Mouse (Mus musculus): ENCODE measurements around the gene Hdac4. TPM values are rescaled to one million over a fixed set of nuclear protein-coding genes. Genes with fewer than 3 reads are reported as not detected.

Gene Hdac4
- polyA plus RNA-seq, 1 experiment = 30.0 TPM

DNA sequence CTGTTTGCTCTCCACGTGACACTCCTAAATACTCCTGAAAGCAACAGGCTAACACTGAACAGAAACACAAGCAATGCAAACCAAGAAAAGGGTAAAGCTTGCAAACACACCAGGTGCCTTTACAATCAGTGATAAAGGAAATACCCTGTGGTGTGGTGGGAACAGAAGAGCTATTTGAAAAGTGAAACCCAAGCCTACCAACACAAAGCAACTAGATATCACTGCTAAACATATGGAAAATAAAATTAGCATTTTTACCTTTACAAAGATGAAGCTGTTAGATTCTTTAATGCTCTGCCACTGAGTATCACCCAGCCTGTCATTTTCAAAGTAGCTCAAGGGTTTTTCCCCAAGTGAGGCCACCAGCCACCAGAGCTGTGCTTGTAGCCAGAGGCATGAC is 191.4 kb downstream of the Hdac4 start:
- TF ChIP-seq CTCF (IDR thresholded peaks at IDR 0.05; ENCODE audit: borderline replicate concordance, insufficient read depth, low read length) (no peak), POLR2A (IDR thresholded peaks at IDR 0.05; ENCODE audit: low read depth, low read length) (no peak)
- H3K4me3 ChIP-seq (ENCODE audit: insufficient read depth, low read length) = no peak overlapping the region

DNA sequence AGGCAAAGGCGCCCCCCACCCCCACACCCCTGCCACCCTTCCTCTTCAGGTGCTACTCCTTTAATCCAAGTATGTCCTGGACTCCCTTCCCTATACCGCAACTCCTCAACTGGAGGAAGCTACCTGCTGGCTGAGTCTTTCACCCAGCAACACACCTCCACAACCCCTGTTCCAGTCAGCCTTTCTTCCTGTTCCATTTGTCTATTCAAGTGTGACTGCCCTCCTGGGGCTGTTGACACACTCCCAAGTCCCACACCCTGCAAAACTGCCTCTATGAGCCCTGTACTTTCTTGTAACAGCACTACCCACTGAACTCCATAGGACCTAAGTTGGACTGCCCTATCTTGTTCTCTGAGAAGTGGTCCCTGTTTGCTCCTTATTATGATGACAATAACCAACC is 195.3 kb downstream of the Hdac4 start:
- Histone ChIP-seq H3K4me3 (ENCODE audit: insufficient read depth, low read length) (no peak overlapping the region), H3K4me1 (ENCODE audit: control insufficient read depth, insufficient read depth, low read length) (no peaks in the 10 kb centered on the region)
- no peak for TF ChIP-seq CTCF (IDR thresholded peaks at IDR 0.05; ENCODE audit: borderline replicate concordance, insufficient read depth, low read length)
- no peak for TF ChIP-seq POLR2A (IDR thresholded peaks at IDR 0.05; ENCODE audit: low read depth, low read length)

More for the DNA sequence above, 191.4 kb downstream of the Hdac4 start:
- Histone ChIP-seq H3K27ac (ENCODE audit: insufficient read depth, low read length) (no peak overlapping the region), H3K4me1 (ENCODE audit: control insufficient read depth, insufficient read depth, low read length) (no peaks in the 10 kb centered on the region)

DNA sequence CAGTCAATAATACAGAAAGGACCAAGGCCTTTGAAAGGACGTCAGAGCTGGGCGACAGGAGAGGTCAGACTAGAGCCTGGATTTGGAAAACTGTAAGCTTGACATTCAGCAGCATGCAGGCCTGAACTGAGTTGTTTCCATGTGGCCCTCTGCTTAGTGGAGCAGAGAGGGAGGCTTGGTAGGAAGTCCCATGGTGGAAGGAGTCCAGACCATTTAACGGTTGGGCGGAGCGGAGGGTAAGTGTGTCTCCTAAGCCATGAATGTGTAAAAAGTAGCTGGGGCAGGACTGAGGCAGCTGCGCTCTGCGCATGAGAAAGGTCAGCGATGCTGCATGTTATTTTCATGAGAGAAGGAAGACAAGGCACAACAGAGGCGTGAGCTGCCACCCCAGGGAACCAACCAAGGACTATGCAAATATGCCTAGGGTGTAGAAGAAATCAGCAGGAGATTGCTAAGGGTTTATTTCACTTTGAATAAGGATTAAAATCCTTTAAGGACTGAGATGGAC is 201.8 kb downstream of the Hdac4 start:
- TF ChIP-seq POLR2A (IDR thresholded peaks at IDR 0.05; ENCODE audit: low read depth, low read length) (no peak), CTCF (IDR thresholded peaks at IDR 0.05; ENCODE audit: borderline replicate concordance, insufficient read depth, low read length) (no peak)
- Histone ChIP-seq H3K4me1 (ENCODE audit: control insufficient read depth, insufficient read depth, low read length) (no peaks in the 10 kb centered on the region), H3K27ac (ENCODE audit: insufficient read depth, low read length) (no peak overlapping the region), H3K4me3 (ENCODE audit: insufficient read depth, low read length) (no peak overlapping the region)

More for the DNA sequence above, 195.3 kb downstream of the Hdac4 start:
- H3K27ac ChIP-seq (ENCODE audit: insufficient read depth, low read length) = no peak overlapping the region

DNA sequence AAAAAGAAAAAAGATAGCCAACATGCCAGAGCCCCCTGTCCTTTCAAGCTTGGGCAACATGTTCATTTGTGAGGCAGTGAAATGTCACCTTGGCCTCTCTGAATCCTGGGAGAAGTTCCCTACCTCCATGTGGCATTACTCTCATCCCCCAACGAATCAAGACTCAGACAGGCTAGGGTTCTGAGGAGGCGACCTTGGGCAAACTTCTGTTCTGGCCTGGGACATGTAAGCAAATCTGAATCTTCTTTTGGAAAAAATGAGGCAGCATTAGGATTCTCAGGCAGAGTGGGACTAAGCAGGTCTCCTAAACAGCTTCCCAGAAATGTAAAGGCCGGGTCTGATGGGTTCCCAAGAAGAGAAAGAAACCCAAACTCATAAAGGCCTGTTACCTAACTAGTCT is 202.8 kb downstream of the Hdac4 start:
- TF ChIP-seq CTCF (IDR thresholded peaks at IDR 0.05; ENCODE audit: borderline replicate concordance, insufficient read depth, low read length) = no peak
- TF ChIP-seq POLR2A (IDR thresholded peaks at IDR 0.05; ENCODE audit: low read depth, low read length) = no peak
- Histone ChIP-seq H3K27ac (ENCODE audit: insufficient read depth, low read length) (no peak overlapping the region), H3K4me3 (ENCODE audit: insufficient read depth, low read length) (no peak overlapping the region), H3K4me1 (ENCODE audit: control insufficient read depth, insufficient read depth, low read length) (no peaks in the 10 kb centered on the region)

DNA sequence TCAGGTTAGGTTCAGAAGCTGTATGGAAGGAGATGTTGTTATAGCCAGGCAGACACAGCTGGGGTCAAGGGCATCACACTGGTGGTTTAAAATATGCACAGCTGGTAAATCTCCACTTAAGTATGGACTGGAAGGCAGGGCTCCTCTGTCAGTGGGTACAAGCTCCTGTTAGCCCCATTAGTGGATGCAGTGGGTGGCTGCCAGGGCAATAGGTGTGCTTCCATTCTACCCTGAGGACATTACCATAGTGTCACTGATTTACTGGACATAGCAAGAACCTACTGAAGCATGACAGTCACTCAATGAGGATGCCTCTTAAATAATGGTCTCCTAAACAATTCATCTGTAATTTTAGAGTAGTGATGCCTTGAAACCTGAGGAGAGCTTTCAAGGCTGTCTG is 203.9 kb downstream of the Hdac4 start:
- TF ChIP-seq CTCF (IDR thresholded peaks at IDR 0.05; ENCODE audit: borderline replicate concordance, insufficient read depth, low read length) = no peak
- no peak for TF ChIP-seq POLR2A (IDR thresholded peaks at IDR 0.05; ENCODE audit: low read depth, low read length)

DNA sequence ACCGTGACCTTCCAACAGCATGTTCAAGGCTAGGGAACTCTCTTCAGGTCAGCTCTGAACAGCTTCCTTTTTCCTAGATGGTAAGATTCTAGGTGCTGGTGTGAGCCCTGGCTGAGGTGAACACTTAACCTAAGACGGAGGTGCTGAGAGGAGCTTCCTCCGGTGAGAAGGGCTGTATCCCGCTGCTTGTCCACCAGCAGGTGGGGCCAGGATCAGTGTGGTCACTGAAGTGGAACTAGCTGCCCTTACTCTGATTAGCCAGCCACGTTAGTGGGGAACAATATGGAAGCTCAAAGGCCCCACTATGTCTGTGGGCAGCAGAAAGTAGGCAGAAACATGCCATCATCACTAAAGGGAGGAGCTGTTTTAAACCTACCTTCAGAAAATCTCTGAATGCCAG is 204.6 kb downstream of the Hdac4 start:
- no peaks in the 10 kb centered on the region for H3K4me1 ChIP-seq (ENCODE audit: control insufficient read depth, insufficient read depth, low read length)
- H3K4me3 ChIP-seq (ENCODE audit: insufficient read depth, low read length) = no peak overlapping the region
- TF ChIP-seq CTCF (IDR thresholded peaks at IDR 0.05; ENCODE audit: borderline replicate concordance, insufficient read depth, low read length) (peak; percentile 17; the same call in 1 of the 2 replicates), POLR2A (IDR thresholded peaks at IDR 0.05; ENCODE audit: low read depth, low read length) (no peak)
- no peak overlapping the region for H3K27ac ChIP-seq (ENCODE audit: insufficient read depth, low read length)

More for the DNA sequence above, 203.9 kb downstream of the Hdac4 start:
- no peak overlapping the region for H3K27ac ChIP-seq (ENCODE audit: insufficient read depth, low read length)
- H3K4me1 ChIP-seq (ENCODE audit: control insufficient read depth, insufficient read depth, low read length) = no peaks in the 10 kb centered on the region
- H3K4me3 ChIP-seq (ENCODE audit: insufficient read depth, low read length) = no peak overlapping the region

DNA sequence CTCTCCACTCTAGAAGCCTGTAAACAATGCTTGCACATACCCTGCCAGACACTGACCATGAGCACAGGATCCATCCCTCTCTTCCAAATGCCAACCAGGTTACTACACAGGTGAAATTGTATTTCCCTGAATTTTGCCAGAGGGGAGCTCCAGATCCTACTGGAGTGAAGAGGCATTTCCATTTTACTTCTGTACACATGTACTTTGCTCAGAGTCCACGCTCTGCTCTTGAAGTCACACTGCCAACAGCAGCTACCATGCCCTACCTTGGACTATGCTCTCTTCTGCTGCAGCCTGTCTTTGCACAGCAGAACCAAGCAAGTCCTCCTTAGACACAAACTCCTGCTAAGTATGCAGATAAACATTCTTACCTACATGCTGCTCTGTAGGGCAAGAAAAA is 206.6 kb downstream of the Hdac4 start:
- Histone ChIP-seq H3K4me1 (ENCODE audit: control insufficient read depth, insufficient read depth, low read length) (no peaks in the 10 kb centered on the region), H3K27ac (ENCODE audit: insufficient read depth, low read length) (no peak overlapping the region), H3K4me3 (ENCODE audit: insufficient read depth, low read length) (no peak overlapping the region)
- TF ChIP-seq CTCF (IDR thresholded peaks at IDR 0.05; ENCODE audit: borderline replicate concordance, insufficient read depth, low read length) (no peak), POLR2A (IDR thresholded peaks at IDR 0.05; ENCODE audit: low read depth, low read length) (no peak)

DNA sequence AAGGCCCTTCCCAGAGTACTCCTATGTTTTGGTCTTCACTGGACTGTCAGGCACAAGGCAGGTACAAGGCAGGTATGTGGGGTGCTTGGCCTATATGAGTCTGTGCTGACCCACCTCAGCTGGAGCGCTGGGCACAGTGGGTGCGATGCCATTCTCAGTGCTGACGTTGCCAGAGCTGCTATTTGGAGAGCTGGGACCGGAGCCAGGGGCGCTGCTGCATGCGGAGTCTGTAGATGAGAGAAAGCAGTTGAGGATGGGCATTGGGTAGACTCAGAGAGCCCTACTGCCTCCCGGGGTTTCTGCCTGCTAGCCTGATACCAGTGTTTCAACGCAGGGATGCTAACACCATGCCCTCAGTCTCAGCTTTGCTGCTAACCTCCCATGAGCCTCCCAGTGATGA is 208.1 kb downstream of the Hdac4 start:
- H3K4me1 ChIP-seq (ENCODE audit: control insufficient read depth, insufficient read depth, low read length) = no peaks in the 10 kb centered on the region
- no peak overlapping the region for H3K27ac ChIP-seq (ENCODE audit: insufficient read depth, low read length)
- H3K4me3 ChIP-seq (ENCODE audit: insufficient read depth, low read length) = no peak overlapping the region
- TF ChIP-seq POLR2A (IDR thresholded peaks at IDR 0.05; ENCODE audit: low read depth, low read length) (no peak), CTCF (IDR thresholded peaks at IDR 0.05; ENCODE audit: borderline replicate concordance, insufficient read depth, low read length) (no peak)

DNA sequence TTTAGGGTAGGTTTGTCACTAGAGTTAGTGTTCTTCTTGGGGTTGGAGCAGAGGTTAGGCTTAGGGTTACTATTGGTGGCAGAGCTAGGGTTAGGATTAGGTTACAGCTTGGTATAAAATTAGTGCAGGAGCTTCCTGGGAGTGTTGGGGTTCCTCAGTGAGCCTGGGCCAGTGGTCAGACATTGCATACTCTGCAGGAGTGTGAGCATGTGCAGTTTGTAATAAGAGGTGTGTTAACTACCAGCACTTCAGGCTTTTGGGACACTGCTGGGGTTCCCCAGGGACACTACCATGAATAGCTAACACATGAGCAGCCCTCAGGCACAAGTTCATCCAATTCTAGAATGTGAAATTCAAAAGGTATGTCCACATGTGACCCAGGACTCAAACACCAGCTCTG is 209.7 kb downstream of the Hdac4 start:
- H3K4me1 ChIP-seq (ENCODE audit: control insufficient read depth, insufficient read depth, low read length) = no peaks in the 10 kb centered on the region
- no peak overlapping the region for H3K4me3 ChIP-seq (ENCODE audit: insufficient read depth, low read length)
- TF ChIP-seq CTCF (IDR thresholded peaks at IDR 0.05; ENCODE audit: borderline replicate concordance, insufficient read depth, low read length) (no peak), POLR2A (IDR thresholded peaks at IDR 0.05; ENCODE audit: low read depth, low read length) (no peak)
- no peak overlapping the region for H3K27ac ChIP-seq (ENCODE audit: insufficient read depth, low read length)

DNA sequence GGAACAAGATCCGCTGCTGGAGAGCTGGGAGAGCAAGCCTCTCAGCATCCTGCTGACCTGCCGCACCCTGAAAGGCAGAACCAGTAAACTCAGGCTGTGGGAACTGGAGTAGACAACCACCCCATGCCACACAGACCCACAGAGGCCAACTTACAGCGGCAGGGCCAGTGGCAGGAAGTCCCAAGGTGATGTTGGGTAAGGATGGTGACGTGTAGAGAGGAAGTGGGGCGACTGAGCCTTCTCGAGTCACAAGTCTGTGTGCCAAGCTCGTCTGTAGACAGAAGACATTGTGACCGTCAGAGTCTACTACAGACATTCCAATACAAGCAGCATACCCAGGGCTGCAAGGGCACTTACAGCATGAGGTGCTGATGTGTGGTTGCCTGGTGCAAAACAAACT is 211.0 kb downstream of the Hdac4 start:
- Histone ChIP-seq H3K4me3 (ENCODE audit: insufficient read depth, low read length) (no peak overlapping the region), H3K4me1 (ENCODE audit: control insufficient read depth, insufficient read depth, low read length) (no peaks in the 10 kb centered on the region), H3K27ac (ENCODE audit: insufficient read depth, low read length) (no peak overlapping the region)
- no peak for TF ChIP-seq POLR2A (IDR thresholded peaks at IDR 0.05; ENCODE audit: low read depth, low read length)
- no peak for TF ChIP-seq CTCF (IDR thresholded peaks at IDR 0.05; ENCODE audit: borderline replicate concordance, insufficient read depth, low read length)

DNA sequence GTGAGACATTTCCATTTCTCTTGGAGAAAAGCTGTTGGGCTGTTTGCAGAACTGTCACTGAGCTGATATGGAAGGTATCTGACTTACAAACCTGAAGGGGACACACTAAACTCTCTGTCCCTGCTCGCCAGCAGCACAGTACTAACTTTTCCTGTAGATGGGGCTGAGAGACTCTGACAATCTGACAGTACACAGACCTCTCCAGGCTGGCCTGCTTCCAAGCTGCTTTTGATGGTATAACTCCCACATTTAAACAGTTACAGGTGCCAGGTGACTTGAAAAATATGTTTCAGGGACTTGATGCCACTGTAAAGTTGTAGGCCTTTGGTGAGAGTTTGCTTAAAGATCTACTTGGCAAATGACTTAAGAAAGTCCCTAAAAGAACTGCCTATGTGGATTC is 214.1 kb downstream of the Hdac4 start:
- TF ChIP-seq CTCF (IDR thresholded peaks at IDR 0.05; ENCODE audit: borderline replicate concordance, insufficient read depth, low read length) (no peak), POLR2A (IDR thresholded peaks at IDR 0.05; ENCODE audit: low read depth, low read length) (no peak)
- H3K4me1 ChIP-seq (ENCODE audit: control insufficient read depth, insufficient read depth, low read length) = no peaks in the 10 kb centered on the region
- H3K4me3 ChIP-seq (ENCODE audit: insufficient read depth, low read length) = no peak overlapping the region
- H3K27ac ChIP-seq (ENCODE audit: insufficient read depth, low read length) = no peak overlapping the region
